Mouse (Mus musculus) brain, embryonic 18.5 days (tissue): Measurements from ENCODE around the gene Ssmem1.

Experiments used
- DNase-seq: peaks from one replicate; pipeline ENCODE4 v3.0.0-alpha.2; 2012; ENCODE audit warnings: low read depth, low spot score

Gene Ssmem1

GRCm38 (mm10) chr6:30526586-30527515 is 17.2 kb downstream of the Ssmem1 start:
- no peak for DNase-seq

GRCm38 (mm10) chr6:30528800-30529199 is 19.2 kb downstream of the Ssmem1 start:
- DNase-seq: no peak

- no peak for DNase-seq
Observed at GRCm38 (mm10) chr6:30535340-30535739, 25.7 kb downstream of the Ssmem1 start.

DNA sequence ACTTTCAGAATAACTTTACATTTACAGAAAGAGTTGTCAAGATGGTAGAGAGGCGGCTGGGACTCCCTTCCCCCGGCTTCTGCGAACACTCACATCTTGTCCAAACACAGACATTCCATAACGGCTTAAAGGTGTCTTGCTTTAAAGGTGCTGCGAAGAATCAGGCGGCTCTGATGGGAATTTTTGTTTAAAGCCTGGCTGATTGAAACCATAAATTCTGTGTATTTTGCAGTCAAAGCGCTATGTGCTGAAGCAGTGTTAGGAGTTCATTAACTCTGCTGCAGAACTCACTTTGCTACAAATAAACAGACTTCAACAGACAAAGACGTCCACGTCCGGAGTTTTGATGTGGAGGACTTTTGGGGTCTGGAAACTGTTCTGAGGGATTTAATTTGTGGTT is 28.6 kb downstream of the Ssmem1 start:
- DNase-seq: no peak

- no peak for DNase-seq
Observed at GRCm38 (mm10) chr6:30538800-30539199, 29.2 kb downstream of the Ssmem1 start.

DNA sequence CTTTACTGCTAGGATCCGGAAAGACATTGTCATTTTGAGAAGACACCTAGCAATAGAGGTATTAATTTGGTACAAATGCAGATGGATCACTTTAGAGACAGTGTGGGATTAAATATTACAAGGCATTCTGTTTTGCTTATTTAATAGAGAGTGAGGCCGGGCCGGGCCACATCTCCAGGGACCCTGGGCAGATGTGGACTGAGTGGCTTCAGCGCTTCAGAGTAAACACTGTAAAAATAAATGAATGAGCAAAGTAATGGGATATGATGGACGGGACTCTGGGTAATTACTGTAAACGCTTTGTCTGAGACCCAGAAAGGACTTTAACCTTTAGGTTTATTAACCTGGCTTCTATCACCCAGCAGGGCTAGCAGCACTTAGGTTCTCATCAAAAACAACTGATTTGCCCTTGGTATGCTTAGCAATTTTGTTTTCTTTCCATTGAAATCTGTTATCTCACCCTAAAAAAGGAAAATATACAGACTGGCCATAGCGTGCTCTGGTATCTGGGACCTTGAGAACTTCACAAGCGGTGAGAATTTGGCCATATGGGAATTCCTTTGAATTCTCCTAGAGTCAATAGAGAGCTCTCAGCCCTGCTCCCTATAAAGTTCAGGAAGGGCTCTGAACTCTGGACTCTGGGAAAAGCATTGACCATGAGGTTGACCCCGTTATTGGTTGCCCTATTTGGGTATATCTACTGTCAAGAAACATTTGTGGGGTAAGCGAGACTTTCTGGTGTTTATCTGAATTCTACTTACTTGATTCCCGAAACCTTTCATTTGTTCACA is 31.6 kb downstream of the Ssmem1 start, which contains the start of gene Cpa2:
Gene Cpa2, plus strand, starts transcription at position 574 of the 791 bp plus-strand sequence.
- DNase-seq: no peak

GRCm38 (mm10) chr6:30542277-30542676 is 32.6 kb downstream of the Ssmem1 start:
- DNase-seq: no peak

DNA sequence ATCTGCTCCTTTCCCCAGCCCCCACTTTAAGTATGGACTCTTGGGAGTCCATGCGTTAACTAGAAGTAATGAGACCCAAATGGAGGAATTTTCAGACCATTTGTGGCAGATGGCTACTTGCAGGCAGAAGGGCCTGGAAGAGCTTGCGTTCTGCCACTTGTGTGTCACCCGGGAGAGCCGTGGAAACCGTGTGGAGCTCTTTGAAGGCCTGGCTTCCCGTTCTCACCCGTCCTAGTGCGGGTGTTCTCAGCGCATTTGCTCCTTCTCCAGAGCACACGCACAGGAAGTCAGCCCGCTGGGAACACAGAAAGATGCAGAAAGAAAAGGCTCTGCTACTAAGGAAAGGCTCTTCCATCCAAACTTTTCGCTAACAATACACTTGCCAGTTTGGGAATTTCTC is 33.4 kb downstream of the Ssmem1 start:
- no peak for DNase-seq

GRCm38 (mm10) chr6:30543851-30544250 is 34.2 kb downstream of the Ssmem1 start:
- DNase-seq: no peak

DNA sequence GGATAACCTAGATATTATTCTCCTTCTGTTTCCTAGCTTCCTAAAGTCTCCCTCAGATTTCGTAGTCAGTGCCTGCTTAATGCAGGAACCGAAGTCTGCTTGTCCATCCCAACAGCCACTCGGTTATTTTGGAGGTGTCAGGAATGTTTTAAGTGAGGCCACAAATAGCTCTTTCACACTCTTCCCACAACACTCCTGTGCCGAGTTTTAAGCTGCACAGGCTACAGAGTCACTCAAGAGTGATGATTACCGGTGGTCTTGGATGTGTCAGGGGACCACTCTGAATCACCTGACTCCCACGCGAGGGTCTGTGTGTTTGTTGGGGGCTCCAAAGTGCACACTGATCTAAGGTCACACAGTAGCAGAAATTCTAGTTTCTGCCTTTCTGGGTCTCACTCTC is 36.0 kb downstream of the Ssmem1 start:
- DNase-seq: no peak

DNA sequence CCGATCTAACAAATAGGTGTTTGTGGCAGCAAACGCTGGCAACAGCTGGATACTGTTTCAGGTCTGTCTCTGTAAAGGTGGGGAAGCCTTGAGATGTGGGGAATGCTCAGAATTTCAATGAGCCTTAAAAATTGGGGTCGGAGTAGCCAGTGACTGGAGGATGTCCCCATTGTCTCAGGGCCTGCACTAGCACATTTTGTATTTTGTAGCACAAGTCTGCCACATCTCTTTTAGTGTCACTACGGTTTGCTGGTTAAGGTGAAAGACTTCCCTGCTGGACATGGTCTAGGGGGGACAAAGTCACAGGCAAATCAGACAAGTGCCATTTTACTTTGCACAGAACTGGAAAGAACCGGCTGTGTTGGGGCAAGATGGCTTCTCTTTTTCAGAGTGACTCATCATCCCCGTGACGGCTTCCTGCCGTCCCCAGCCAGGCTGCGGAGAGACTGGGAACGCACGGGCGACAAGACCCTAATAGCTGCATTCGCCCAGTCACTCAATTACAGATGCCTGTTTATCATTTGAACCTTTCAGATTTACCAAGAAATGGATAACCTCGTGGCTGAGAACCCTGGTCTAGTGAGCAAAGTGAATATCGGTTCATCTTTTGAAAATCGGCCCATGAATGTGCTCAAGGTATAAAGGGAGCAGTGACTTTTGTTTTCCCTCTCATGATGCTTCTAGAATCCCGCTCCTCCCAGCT is 37.1 kb downstream of the Ssmem1 start:
- DNase-seq: no peak

GRCm38 (mm10) chr6:30547274-30547645 is 37.6 kb downstream of the Ssmem1 start:
- peak; percentile 64 for DNase-seq

GRCm38 (mm10) chr6:30547656-30548306 is 38.1 kb downstream of the Ssmem1 start:
- DNase-seq: no peak

- no peak for DNase-seq
Observed at GRCm38 (mm10) chr6:30549231-30549761, 39.6 kb downstream of the Ssmem1 start.

DNA sequence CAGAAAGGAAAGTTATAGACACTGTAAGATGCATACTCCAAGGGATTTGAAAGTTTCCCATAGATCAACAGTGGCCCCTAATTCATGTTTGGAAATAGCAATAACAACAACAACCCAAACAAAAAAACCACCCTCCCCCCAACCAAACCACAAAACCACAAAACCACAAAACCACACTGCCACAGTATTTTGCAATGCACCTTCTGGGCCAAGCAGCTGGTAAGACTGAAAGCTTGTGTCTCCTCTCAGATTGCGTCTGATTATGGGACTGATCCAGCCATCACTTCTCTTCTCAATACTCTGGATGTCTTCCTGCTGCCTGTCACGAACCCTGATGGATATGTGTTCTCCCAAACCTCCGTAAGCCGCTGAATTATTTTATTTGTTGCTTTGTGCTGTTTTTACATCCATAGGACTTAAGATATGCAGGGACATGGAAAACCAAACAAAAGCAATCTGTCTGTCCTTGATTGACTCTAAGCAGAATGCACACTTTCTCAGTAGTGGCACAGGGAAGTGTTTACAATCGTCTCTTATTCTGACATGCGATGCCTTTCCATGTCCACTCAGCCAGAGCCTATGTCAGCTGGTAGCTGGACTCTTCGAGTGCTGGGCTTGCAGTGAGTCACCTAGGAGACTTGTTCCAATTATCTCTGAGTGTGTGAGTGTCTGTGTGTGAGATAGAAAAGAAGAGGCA is 41.0 kb downstream of the Ssmem1 start:
- no peak for DNase-seq

DNA sequence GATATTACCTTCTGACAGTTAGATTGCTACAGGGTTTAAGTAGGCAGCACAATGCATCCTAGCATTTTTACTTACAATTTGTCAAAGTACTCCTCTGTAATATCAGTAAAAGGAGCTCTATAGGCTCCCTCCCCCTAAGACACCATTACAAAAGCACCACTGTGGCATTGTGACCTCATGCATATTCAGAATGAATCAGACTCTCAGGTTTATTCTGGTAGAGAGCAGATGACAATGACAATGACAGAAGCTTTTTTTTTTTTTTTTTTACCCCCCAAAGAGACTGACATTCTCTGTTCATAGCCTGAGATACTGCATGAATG is 41.5 kb downstream of the Ssmem1 start:
- no peak for DNase-seq

GRCm38 (mm10) chr6:30551644-30552580 is 42.3 kb downstream of the Ssmem1 start:
- peak; percentile 74 for DNase-seq

DNA sequence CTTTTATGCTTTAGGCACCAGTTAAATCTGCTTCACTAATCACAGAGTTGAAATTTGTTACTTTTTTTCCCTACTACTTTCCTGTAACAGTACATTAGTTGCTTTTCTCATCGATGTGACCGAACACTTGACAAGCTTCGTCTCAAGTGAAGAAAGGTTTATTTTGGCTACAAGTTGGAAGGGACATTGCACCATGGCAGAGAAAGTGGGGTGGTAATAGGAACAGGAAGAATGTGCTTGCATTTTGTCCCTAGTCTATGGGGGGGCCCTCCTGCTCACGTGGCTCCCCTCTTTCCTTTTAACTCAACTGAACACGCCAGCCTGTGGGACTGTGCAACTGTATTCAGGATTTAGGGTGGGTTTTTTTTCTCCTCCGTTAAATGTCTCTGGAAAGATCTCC is 43.0 kb downstream of the Ssmem1 start:
- no peak for DNase-seq

DNA sequence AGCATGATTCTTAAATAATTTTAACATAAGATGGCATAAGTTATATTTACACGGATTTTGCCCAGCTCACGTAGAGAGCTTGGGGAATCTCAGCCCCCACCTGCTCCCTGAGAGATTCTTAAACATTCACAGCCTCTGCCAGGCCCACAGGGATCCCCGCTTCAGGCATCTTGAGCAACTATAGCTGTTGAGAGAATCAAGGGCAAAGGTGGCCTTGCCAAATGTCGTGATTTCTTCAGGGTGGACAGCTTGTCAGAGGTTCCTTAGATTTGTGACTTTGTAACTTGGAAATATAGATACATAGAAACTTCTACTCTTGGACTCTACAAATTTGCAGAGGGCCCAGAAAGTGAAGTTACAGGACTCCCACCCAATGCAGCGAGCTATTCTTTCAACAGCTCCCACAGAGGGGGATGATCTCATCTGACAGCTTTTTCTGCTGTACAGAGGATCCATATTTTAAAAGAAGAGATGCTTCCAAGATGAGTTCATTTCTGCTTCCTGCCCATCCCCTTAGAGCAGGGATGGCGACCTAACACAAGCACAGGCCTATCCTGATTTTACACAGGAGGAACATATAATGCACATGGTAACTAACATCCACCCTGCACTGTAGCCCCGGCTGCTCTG is 43.8 kb downstream of the Ssmem1 start:
- DNase-seq: no peak
